Mouse (Mus musculus) cerebellum, adult 2 months (tissue): ENCODE measurements around the gene Spaca7.

Experiments used
- CTCF ChIP-seq: fragments of 200-500 bp; IDR thresholded peaks from 2 replicates; pipeline ENCODE4 v1.5.1; 2011; ENCODE audit warnings: low read depth, mild to moderate bottlenecking, control low read depth, low read length, moderate library complexity, borderline replicate concordance; ENCODE audit not compliant: insufficient read depth
- POLR2A ChIP-seq: fragments of 200-500 bp; IDR thresholded peaks from 2 replicates; pipeline ENCODE4 v1.6.1; 2011; ENCODE audit warnings: low read length, control low read depth, borderline replicate concordance; ENCODE audit not compliant: insufficient read depth

- TF ChIP-seq CTCF (no peak), POLR2A (no peak)
Observed at GRCm38 (mm10) chr8:12536306-12536705, 36.5 kb upstream of the Spaca7 start.
